Mouse (Mus musculus) megakaryocyte, embryonic 14.5 days (primary cell): ENCODE results near the gene Sepsecs. TPM values are rescaled to one million over a fixed set of nuclear protein-coding genes. Genes with fewer than 3 reads are reported as not detected.

Experiments used
- H3K27me3 ChIP-seq: replicated peaks from 2 replicates; pipeline ENCODE3; 2012; ENCODE audit warnings: inconsistent platforms
- H3K36me3 ChIP-seq: replicated peaks from 2 replicates; pipeline ENCODE3; 2012; ENCODE audit warnings: low read length, inconsistent platforms, mixed read lengths
- H3K4me1 ChIP-seq: 2 replicates; pipeline ENCODE4 v1.6.1; 2012; ENCODE audit warnings: inconsistent platforms
- H3K4me3 ChIP-seq: replicated peaks from 2 replicates; pipeline ENCODE3; 2012; ENCODE audit warnings: moderate library complexity, mild to moderate bottlenecking, inconsistent platforms
- H3K9me3 ChIP-seq: 2 replicates; pipeline ENCODE4 v1.6.1; 2012; ENCODE audit warnings: inconsistent platforms
- FLI1 ChIP-seq: IDR thresholded peaks from 2 replicates; pipeline ENCODE4 v1.6.1; 2012; ENCODE audit warnings: low read length, inconsistent platforms, mixed read lengths
- GATA1 ChIP-seq: IDR thresholded peaks from 3 replicates; pipeline ENCODE4 v1.6.1; 2012; ENCODE audit warnings: mixed read lengths, low read length, inconsistent platforms, borderline replicate concordance
- polyA plus RNA-seq: library from polyadenylated mRNA; stranded (reverse); fragments of >175 nt; gene quantifications from 2 replicates; pipeline ENCODE4 v1.2.3, GENCODE M21; 2012; ENCODE audit warnings: low replicate concordance; ENCODE audit not compliant: insufficient read depth

Sepsecs gene
- polyA plus RNA-seq, 1 experiment = 0.46 TPM

- peaks cover 95% of the 10 kb centered on the region for H3K36me3 ChIP-seq
- no peak overlapping the region for H3K4me3 ChIP-seq
- H3K4me1 ChIP-seq = peaks cover 4% of the 10 kb centered on the region
- peaks cover 9% of the 10 kb centered on the region; the same call in 1 of the 2 replicates for H3K9me3 ChIP-seq
- no peaks in the 10 kb centered on the region for H3K27me3 ChIP-seq
- no peak for TF ChIP-seq FLI1
- TF ChIP-seq GATA1 = no peak
These were observed 25.3 kb downstream of the Sepsecs start for GRCm38 (mm10) chr5:52643947-52644840.

GRCm38 (mm10) chr5:52641736-52642135 is 27.8 kb downstream of the Sepsecs start:
- Histone ChIP-seq H3K9me3 (peaks cover 9% of the 10 kb centered on the region; the same call in 1 of the 2 replicates), H3K27me3 (no peaks in the 10 kb centered on the region), H3K4me3 (no peak overlapping the region), H3K36me3 (peaks cover 91% of the 10 kb centered on the region), H3K4me1 (peaks cover 25% of the 10 kb centered on the region)
- TF ChIP-seq GATA1 = no peak
- no peak for TF ChIP-seq FLI1

- Histone ChIP-seq H3K36me3 (peaks cover 63% of the 10 kb centered on the region), H3K9me3 (peaks cover 2% of the 10 kb centered on the region; the same call in 1 of the 2 replicates), H3K4me1 (peaks cover 42% of the 10 kb centered on the region), H3K27me3 (no peaks in the 10 kb centered on the region), H3K4me3 (peak overlapping the region; percentile 69)
- TF ChIP-seq GATA1 (no peak), FLI1 (no peak)
These were observed 30.6 kb downstream of the Sepsecs start for GRCm38 (mm10) chr5:52638916-52639315.

- Histone ChIP-seq H3K9me3 (peaks cover 9% of the 10 kb centered on the region), H3K36me3 (peaks cover 54% of the 10 kb centered on the region), H3K4me1 (peaks cover 43% of the 10 kb centered on the region), H3K27me3 (no peaks in the 10 kb centered on the region), H3K4me3 (no peak overlapping the region)
- TF ChIP-seq FLI1 (no peak), GATA1 (no peak)
These were observed 31.5 kb downstream of the Sepsecs start for GRCm38 (mm10) chr5:52638006-52638405.

- Histone ChIP-seq H3K27me3 (peaks cover 4% of the 10 kb centered on the region), H3K4me1 (peaks cover 43% of the 10 kb centered on the region), H3K4me3 (no peak overlapping the region), H3K9me3 (peaks cover 19% of the 10 kb centered on the region), H3K36me3 (peaks cover 43% of the 10 kb centered on the region)
- no peak for TF ChIP-seq FLI1
- no peak for TF ChIP-seq GATA1
These were observed 32.6 kb downstream of the Sepsecs start for GRCm38 (mm10) chr5:52636923-52637322.

GRCm38 (mm10) chr5:52636025-52636755 is 33.3 kb downstream of the Sepsecs start:
- TF ChIP-seq FLI1 (no peak), GATA1 (no peak)
- Histone ChIP-seq H3K36me3 (peaks cover 36% of the 10 kb centered on the region), H3K27me3 (peaks cover 4% of the 10 kb centered on the region), H3K9me3 (peaks cover 26% of the 10 kb centered on the region), H3K4me1 (peaks cover 43% of the 10 kb centered on the region), H3K4me3 (no peak overlapping the region)

GRCm38 (mm10) chr5:52634017-52634416 is 35.5 kb downstream of the Sepsecs start:
- TF ChIP-seq FLI1 = no peak
- no peak for TF ChIP-seq GATA1
- Histone ChIP-seq H3K4me3 (peak overlapping the region; percentile 64), H3K27me3 (peaks cover 17% of the 10 kb centered on the region), H3K4me1 (peaks cover 38% of the 10 kb centered on the region), H3K36me3 (peaks cover 17% of the 10 kb centered on the region), H3K9me3 (peaks cover 40% of the 10 kb centered on the region)

- Histone ChIP-seq H3K27me3 (peaks cover 24% of the 10 kb centered on the region), H3K9me3 (peaks cover 40% of the 10 kb centered on the region), H3K36me3 (no peaks in the 10 kb centered on the region), H3K4me1 (peaks cover 17% of the 10 kb centered on the region), H3K4me3 (no peak overlapping the region)
- TF ChIP-seq GATA1 (no peak), FLI1 (no peak)
These were observed 39.0 kb downstream of the Sepsecs start for GRCm38 (mm10) chr5:52630541-52630940.

GRCm38 (mm10) chr5:52629214-52629613 is 40.3 kb downstream of the Sepsecs start:
- peaks cover 31% of the 10 kb centered on the region for H3K27me3 ChIP-seq
- H3K9me3 ChIP-seq = peaks cover 40% of the 10 kb centered on the region
- H3K36me3 ChIP-seq = no peaks in the 10 kb centered on the region
- TF ChIP-seq GATA1 (no peak), FLI1 (no peak)
- H3K4me3 ChIP-seq = no peak overlapping the region
- peaks cover 14% of the 10 kb centered on the region; the same call in 1 of the 2 replicates for H3K4me1 ChIP-seq
